Mouse (Mus musculus): Measurements from ENCODE around the gene Samd11. TPM values are rescaled to one million over a fixed set of nuclear protein-coding genes. Genes with fewer than 3 reads are reported as not detected.

Samd11 gene
- polyA plus RNA-seq, 1 experiment = not detected

- Histone ChIP-seq H3K4me1 (ENCODE audit: control insufficient read depth, insufficient read depth, insufficient read length, low read length) (peaks cover 7% of the 10 kb centered on the region), H3K4me3 (ENCODE audit: insufficient read depth, low read depth, low read length) (peak overlapping the region; percentile 64), H3K27ac (replicated peaks; ENCODE audit: low read depth, low read length) (peak overlapping the region; percentile 57; the same call in 1 of the 2 replicates)
These were observed 57.6 kb downstream of the Samd11 start for GRCm38 (mm10) chr4:156197829-156198205.

- Histone ChIP-seq H3K27ac (replicated peaks; ENCODE audit: low read depth, low read length) (peak within 1 kb of the TSS; percentile 57; the same call in 1 of the 2 replicates), H3K4me3 (ENCODE audit: insufficient read depth, low read depth, low read length) (peak within 1 kb of the TSS; percentile 80), H3K4me1 (ENCODE audit: control insufficient read depth, insufficient read depth, insufficient read length, low read length) (peaks cover 5% of the 10 kb centered on the region)
These were observed 58.2 kb downstream of the Samd11 start, which contains the start of gene Agrn for GRCm38 (mm10) chr4:156197131-156197828. Gene Agrn, minus strand, starts transcription at chr4:156197488.

Other genes starting within 250 kb of the Samd11 start
- gene Tnfrsf4, start 241.8 kb downstream of the Samd11 start, polyA plus RNA-seq (2012; ENCODE audit: insufficient read depth, insufficient read length, missing spikeins) = not detected in 2 replicates
- gene Tnfrsf18, start 229.5 kb downstream of the Samd11 start, polyA plus RNA-seq (2012; ENCODE audit: insufficient read depth, insufficient read length, missing spikeins) = not detected in 2 replicates
- gene Ttll10, start 196.2 kb downstream of the Samd11 start, polyA plus RNA-seq (2012; ENCODE audit: insufficient read depth, insufficient read length, missing spikeins) = not detected in 2 replicates
- 0.48 and 3.6 TPM in 2 replicates for gene 9430015G10Rik, start 145.7 kb downstream of the Samd11 start, polyA plus RNA-seq (2012; ENCODE audit: insufficient read depth, insufficient read length, missing spikeins)
- gene Rnf223, start 125.1 kb downstream of the Samd11 start, polyA plus RNA-seq (2012; ENCODE audit: insufficient read depth, insufficient read length, missing spikeins) = not detected in 2 replicates
- 9.5 and 18.5 TPM in 2 replicates for gene Agrn, start 58.2 kb downstream of the Samd11 start, polyA plus RNA-seq (2012; ENCODE audit: insufficient read depth, insufficient read length, missing spikeins)
- 6.1 and 11.7 TPM in 2 replicates for gene Isg15, start 54.8 kb downstream of the Samd11 start, polyA plus RNA-seq (2012; ENCODE audit: insufficient read depth, insufficient read length, missing spikeins)
- gene AW011738, start 52.4 kb downstream of the Samd11 start, polyA plus RNA-seq (2012; ENCODE audit: insufficient read depth, insufficient read length, missing spikeins) = 1.9 and 5.5 TPM in 2 replicates
- 9.9 and 25.7 TPM in 2 replicates for gene Perm1, start 39.8 kb downstream of the Samd11 start, polyA plus RNA-seq (2012; ENCODE audit: insufficient read depth, insufficient read length, missing spikeins)
- 7.8 and 8.7 TPM in 2 replicates for gene Plekhn1, start 20.8 kb downstream of the Samd11 start, polyA plus RNA-seq (2012; ENCODE audit: insufficient read depth, insufficient read length, missing spikeins)
- 13.8 and 14.6 TPM in 2 replicates for gene Noc2l, start 19.6 kb downstream of the Samd11 start, polyA plus RNA-seq (2012; ENCODE audit: insufficient read depth, insufficient read length, missing spikeins)
- not detected in 2 replicates for gene Vmn2r-ps159, start 75.4 kb upstream of the Samd11 start, polyA plus RNA-seq (2012; ENCODE audit: insufficient read depth, insufficient read length, missing spikeins)